30 mouse cellular contexts compared by ENCODE assay signal in the genomic region with DNA sequence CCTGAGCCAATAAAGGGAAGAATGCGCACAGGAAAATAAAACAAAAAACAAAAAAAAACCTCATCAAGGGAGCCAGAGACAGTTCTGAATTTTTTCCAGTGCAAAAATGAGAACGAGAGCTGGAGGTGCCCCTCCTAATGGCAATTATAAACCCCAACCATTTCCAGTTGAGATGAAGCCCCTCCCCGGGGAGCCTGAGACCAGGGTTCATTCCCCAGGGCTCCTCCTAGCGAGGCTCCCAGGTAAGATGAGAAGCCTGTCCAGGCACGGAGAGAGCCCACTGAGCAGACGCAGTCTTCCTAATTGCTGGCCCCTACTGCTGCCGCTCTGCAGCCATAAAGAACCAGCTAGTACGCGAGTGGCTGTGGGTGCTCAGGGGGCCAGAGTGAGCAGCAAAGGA. TPM values are rescaled to one million over a fixed set of nuclear protein-coding genes. Genes with fewer than 3 reads are reported as not detected.
DNase-seq lines count a peak whose midpoint lies in the region; ATAC-seq and TF ChIP-seq lines count a peak whose summit lies in the region.
"Had no signal": no experiment of that assay in that cellular context is flagged by ENCODE, and none has a peak within 500 bp of the region (broad histone marks: within the 10 kb centered on the region; RNA-seq: fewer than 3 reads in every experiment).

No protein-coding gene starts in this region.

- no peaks in the 10 kb centered on the region for H3K27me3 ChIP-seq in kidney, embryonic 15.5 days
- H3K27me3 ChIP-seq in kidney, adult 2 months (replicated peaks; ENCODE audit: control insufficient read depth, insufficient read depth, low read length) = no peaks in the 10 kb centered on the region; the same call in 1 of the 2 replicates
- no peaks in the 10 kb centered on the region for H3K27me3 ChIP-seq in E14TG2a.4 (ENCODE audit: insufficient read depth, low read length)
- no peaks in the 10 kb centered on the region for H3K27me3 ChIP-seq in embryonic facial prominence, embryonic 14.5 days (replicated peaks; ENCODE audit: control insufficient read depth, insufficient read depth, low read length)
- H3K27me3 ChIP-seq in midbrain, embryonic 15.5 days (replicated peaks) = no peaks in the 10 kb centered on the region
- H3K27me3 ChIP-seq: embryonic facial prominence, embryonic 13.5 days; forebrain, embryonic 13.5 days; heart, embryonic 13.5 days had no signal

- no peak for TF ChIP-seq POLR2A in kidney, adult 2 months (IDR thresholded peaks at IDR 0.05; ENCODE audit: low read depth, low read length)

- H3K4me2 ChIP-seq in kidney, embryonic 15.5 days = no peak overlapping the region
- H3K4me2 ChIP-seq in embryonic facial prominence, embryonic 14.5 days (ENCODE audit: low read depth, low read length) = no peak overlapping the region
- H3K4me2 ChIP-seq in midbrain, embryonic 15.5 days = no peak overlapping the region
- H3K4me2 ChIP-seq: embryonic facial prominence, embryonic 13.5 days; forebrain, embryonic 13.5 days; heart, embryonic 13.5 days; hindbrain, embryonic 14.5 days had no signal

- no peak for TF ChIP-seq CTCF in kidney, adult 2 months (conservative IDR thresholded peaks at IDR 0.05; ENCODE audit: insufficient read depth, insufficient read length, low read depth, low read length)
- no peak for TF ChIP-seq CTCF in E14TG2a.4 (conservative IDR thresholded peaks at IDR 0.05; ENCODE audit: low read length)

- intact Hi-C loops in left cerebral cortex, postnatal 4 days (cut with DNase I) = no loop called here

- no peak overlapping the region for H3K27ac ChIP-seq in kidney, embryonic 15.5 days
- H3K27ac ChIP-seq in kidney, adult 2 months (ENCODE audit: insufficient read depth, low read depth, low read length) = no peak overlapping the region
- no peak overlapping the region for H3K27ac ChIP-seq in embryonic facial prominence, embryonic 14.5 days (replicated peaks; ENCODE audit: low read depth, low read length)
- H3K27ac ChIP-seq in midbrain, embryonic 15.5 days = no peak overlapping the region
- H3K27ac ChIP-seq: embryonic facial prominence, embryonic 13.5 days; forebrain, embryonic 10.5 days; forebrain, embryonic 13.5 days; heart, adult 2 months; heart, embryonic 10.5 days; heart, embryonic 13.5 days; hindbrain, embryonic 14.5 days; hindbrain, postnatal 0 days had no signal

- ATAC-seq in kidney, embryonic 15.5 days (replicated peaks; ENCODE audit: low FRiP score) = 0 out of 2 replicates have a peak, but pooled peaks have one; percentile 22
- peak; percentile 50; the same call in 1 of the 2 replicates for ATAC-seq in embryonic facial prominence, embryonic 14.5 days (ENCODE audit: low read depth)
- no peak for ATAC-seq in midbrain, embryonic 15.5 days (replicated peaks)
- ATAC-seq: activated CD4-positive, CD25-positive, alpha-beta regulatory T cell, adult 4 months; CD4-positive, CD25-positive, alpha-beta regulatory T cell, adult 4 months; forebrain, embryonic 13.5 days; forebrain, embryonic 16.5 days; hindbrain, postnatal 0 days; inflammation-experienced regulatory T-cells, adult 6 months had no signal

- H3K9ac ChIP-seq in kidney, embryonic 15.5 days = no peak overlapping the region
- H3K9ac ChIP-seq in embryonic facial prominence, embryonic 14.5 days (ENCODE audit: low read depth, low read length) = no peak overlapping the region
- no peak overlapping the region for H3K9ac ChIP-seq in midbrain, embryonic 15.5 days
- H3K9ac ChIP-seq: embryonic facial prominence, embryonic 13.5 days; forebrain, embryonic 13.5 days; heart, embryonic 13.5 days; hindbrain, embryonic 14.5 days had no signal

- peaks cover 4% of the 10 kb centered on the region; the same call in 1 of the 2 replicates for H3K4me1 ChIP-seq in kidney, embryonic 15.5 days
- H3K4me1 ChIP-seq in kidney, adult 2 months (ENCODE audit: control insufficient read depth, insufficient read depth, low read length) = no peaks in the 10 kb centered on the region
- H3K4me1 ChIP-seq in E14TG2a.4 (replicated peaks; ENCODE audit: low read depth, low read length) = peaks cover 11% of the 10 kb centered on the region
- 0 out of 2 replicates have a peak, but pooled peaks cover 2% of the 10 kb centered on the region for H3K4me1 ChIP-seq in embryonic facial prominence, embryonic 14.5 days (ENCODE audit: control insufficient read depth, insufficient read depth, low read length)
- H3K4me1 ChIP-seq in midbrain, embryonic 15.5 days = no peaks in the 10 kb centered on the region
- H3K4me1 ChIP-seq: forebrain, embryonic 13.5 days; heart, embryonic 10.5 days; heart, embryonic 13.5 days had no signal

- no peaks in the 10 kb centered on the region for H3K9me3 ChIP-seq in kidney, embryonic 15.5 days (replicated peaks)
- H3K9me3 ChIP-seq in E14TG2a.4 (ENCODE audit: low read length) = no peaks in the 10 kb centered on the region
- no peaks in the 10 kb centered on the region for H3K9me3 ChIP-seq in embryonic facial prominence, embryonic 14.5 days (ENCODE audit: control insufficient read depth, low read length)
- no peaks in the 10 kb centered on the region for H3K9me3 ChIP-seq in midbrain, embryonic 15.5 days
- H3K9me3 ChIP-seq: embryonic facial prominence, embryonic 13.5 days; forebrain, embryonic 10.5 days; forebrain, embryonic 13.5 days; heart, embryonic 10.5 days; heart, embryonic 13.5 days had no signal

- no peak overlapping the region for H3K4me3 ChIP-seq in kidney, embryonic 15.5 days (replicated peaks)
- no peak overlapping the region for H3K4me3 ChIP-seq in kidney, adult 2 months (ENCODE audit: insufficient read depth, low read depth, low read length)
- 0 out of 2 replicates have a peak overlapping the region, but pooled peaks have one; percentile 14 for H3K4me3 ChIP-seq in E14TG2a.4 (replicated peaks; ENCODE audit: low read length)
- H3K4me3 ChIP-seq in embryonic facial prominence, embryonic 14.5 days (ENCODE audit: low read depth, low read length) = no peak overlapping the region
- H3K4me3 ChIP-seq in midbrain, embryonic 15.5 days = no peak overlapping the region
- H3K4me3 ChIP-seq: embryonic facial prominence, embryonic 13.5 days; forebrain, embryonic 10.5 days; forebrain, embryonic 13.5 days; heart, adult 2 months; heart, embryonic 10.5 days; heart, embryonic 13.5 days had no signal

- 28% methylated on average over 9 of the region's 9 CpGs for WGBS in kidney, embryonic 15.5 days
- WGBS in kidney, adult 2 months = 47% methylated on average over 9 of the region's 9 CpGs
- WGBS in embryonic facial prominence, embryonic 14.5 days = 23% methylated on average over 9 of the region's 9 CpGs
- 56% methylated on average over 9 of the region's 9 CpGs for WGBS in midbrain, embryonic 15.5 days

- no peak for DNase-seq in kidney, adult 2 months
- peak; percentile 32 for DNase-seq in R1 (ENCODE audit: low read depth, low spot score)
- peak; percentile 35 for DNase-seq in embryonic facial prominence, embryonic 14.5 days (ENCODE audit: low spot score)
- DNase-seq in left cerebral cortex, postnatal 4 days = no peak
- DNase-seq in layer of hippocampus, adult 18-20 months (ENCODE audit: low spot score in 2 of 2) = no peak
- DNase-seq: adrenal gland, adult 8-10 months; adrenal gland, postnatal 25 days; cerebellum, adult 11-12 months; cerebellum, adult 8-10 months; cerebellum, postnatal 10 days; cerebellum, postnatal 36 days; gastrocnemius, postnatal 10 days; gastrocnemius, postnatal 36 days; heart, adult 2 months; heart, postnatal 14 days; heart, postnatal 4 days had no signal

- H3K36me3 ChIP-seq in kidney, embryonic 15.5 days = no peaks in the 10 kb centered on the region
- no peaks in the 10 kb centered on the region for H3K36me3 ChIP-seq in kidney, adult 2 months (ENCODE audit: control insufficient read depth, insufficient read depth, low read length)
- H3K36me3 ChIP-seq in E14TG2a.4 (ENCODE audit: insufficient read depth, low read length) = no peaks in the 10 kb centered on the region
- no peaks in the 10 kb centered on the region for H3K36me3 ChIP-seq in embryonic facial prominence, embryonic 14.5 days (ENCODE audit: control insufficient read depth, insufficient read depth, low read length)
- no peaks in the 10 kb centered on the region for H3K36me3 ChIP-seq in midbrain, embryonic 15.5 days (replicated peaks)
- H3K36me3 ChIP-seq: embryonic facial prominence, embryonic 13.5 days; forebrain, embryonic 10.5 days; heart, embryonic 10.5 days; heart, embryonic 13.5 days had no signal

RNA-seq across cellular contexts. Expression of a gene that starts 34.2 kb away (rescaled TPM):
- polyA plus RNA-seq in kidney, embryonic 15.5 days (2015; fragmentation: Nextera tagmentation; extraction: Ambion mirVana) = 20.0 and 23.3 TPM in 2 replicates
- 15.9 and 22.6 TPM in 2 replicates for polyA plus RNA-seq in kidney, adult 2 months (2012; rRNA removed)
- 15.4 and 16.3 TPM in 2 replicates for polyA plus RNA-seq in embryonic facial prominence, embryonic 14.5 days (2014; fragmentation: Nextera tagmentation; extraction: Ambion mirVana)
- 10 to 100 TPM; 62.0 to 68.6 TPM for total RNA-seq in left cerebral cortex, postnatal 4 days (2021)
- 23.0 and 25.4 TPM in 2 replicates for polyA plus RNA-seq in midbrain, embryonic 15.5 days (2015; fragmentation: Nextera tagmentation; extraction: Ambion mirVana)
- 10 to 100 TPM; 38.3 to 39.7 TPM for total RNA-seq in layer of hippocampus, adult 18-20 months (2021)

Comparison
In these comparisons a context has a peak if more than half of its experiments do, and no peak if none do; other contexts are left out.
1. DNase-seq: peak in R1 (single experiment) and embryonic facial prominence, embryonic 14.5 days (single experiment); none in kidney, adult 2 months (single experiment), left cerebral cortex, postnatal 4 days (single experiment) and layer of hippocampus, adult 18-20 months (0 of 2).